Mouse (Mus musculus): ENCODE measurements around the gene Sox15.
"Not testable (repeated sequence)": the region's sequence is repeated elsewhere in the genome, so short reads cannot be mapped to it uniquely, and the experiment has no call there.

Sox15 gene

GRCm38 (mm10) chr11:69655264-69656064, at the start of gene Sox15:
Sox15 (plus strand) TSS chr11:69655314.
- DNase-seq (ENCODE audit: low read depth), result peak; percentile 56

GRCm38 (mm10) chr11:69605726-69606490, 49.2 kb upstream of the Sox15 start, which contains the start of gene Atp1b2:
Atp1b2 (minus strand) TSS chr11:69605942.
- DNase-seq (ENCODE audit: low read depth), result peak; percentile 78

- peak; percentile 23 for DNase-seq (ENCODE audit: low read depth)
Observed at GRCm38 (mm10) chr11:69606491-69606795, 48.7 kb upstream of the Sox15 start.

GRCm38 (mm10) chr11:69606832-69607231, 48.3 kb upstream of the Sox15 start:
- DNase-seq (ENCODE audit: low read depth), result no peak

GRCm38 (mm10) chr11:69608525-69608924, 46.6 kb upstream of the Sox15 start:
- DNase-seq (ENCODE audit: low read depth), result no peak

- no peak for DNase-seq (ENCODE audit: low read depth)
Observed at GRCm38 (mm10) chr11:69609416-69609815, 45.7 kb upstream of the Sox15 start.

- DNase-seq (ENCODE audit: low read depth), result no peak
Observed at GRCm38 (mm10) chr11:69610899-69611298, 44.2 kb upstream of the Sox15 start.

GRCm38 (mm10) chr11:69613553-69614256, 41.4 kb upstream of the Sox15 start:
- DNase-seq (ENCODE audit: low read depth), result peak; percentile 51

- not testable (repeated sequence) for DNase-seq (ENCODE audit: low read depth)
Observed at GRCm38 (mm10) chr11:69614257-69614588, 40.9 kb upstream of the Sox15 start.

- DNase-seq (ENCODE audit: low read depth), result no peak
Observed at GRCm38 (mm10) chr11:69616781-69617180, 38.3 kb upstream of the Sox15 start.

- no peak for DNase-seq (ENCODE audit: low read depth)
Observed at GRCm38 (mm10) chr11:69617805-69618204, 37.3 kb upstream of the Sox15 start, which contains the start of gene Shbg. Shbg (minus strand) TSS chr11:69617905.

GRCm38 (mm10) chr11:69620394-69621081, 34.6 kb upstream of the Sox15 start:
- DNase-seq (ENCODE audit: low read depth), result no peak

GRCm38 (mm10) chr11:69621571-69622268, 33.4 kb upstream of the Sox15 start, which contains the start of gene Sat2:
Sat2 (plus strand) TSS chr11:69622024.
- DNase-seq (ENCODE audit: low read depth), result no peak

- no peak for DNase-seq (ENCODE audit: low read depth)
Observed at GRCm38 (mm10) chr11:69622406-69622805, 32.7 kb upstream of the Sox15 start.

GRCm38 (mm10) chr11:69623006-69623405, 32.1 kb upstream of the Sox15 start:
- no peak for DNase-seq (ENCODE audit: low read depth)

GRCm38 (mm10) chr11:69624339-69624738, 30.8 kb upstream of the Sox15 start:
- not testable (repeated sequence) for DNase-seq (ENCODE audit: low read depth)

- peak; percentile 89 for DNase-seq (ENCODE audit: low read depth)
Observed at GRCm38 (mm10) chr11:69628286-69628685, 26.8 kb upstream of the Sox15 start.

- DNase-seq (ENCODE audit: low read depth), result peak; percentile 78
Observed at GRCm38 (mm10) chr11:69629802-69630201, 25.3 kb upstream of the Sox15 start.

- DNase-seq (ENCODE audit: low read depth), result peak; percentile 100
Observed at GRCm38 (mm10) chr11:69632284-69633089, 22.6 kb upstream of the Sox15 start, which contains the start of gene Fxr2. Fxr2 (plus strand) TSS chr11:69632990.

- no peak for DNase-seq (ENCODE audit: low read depth)
Observed at GRCm38 (mm10) chr11:69633128-69633866, 21.8 kb upstream of the Sox15 start.

All from naive thymus-derived CD4-positive, alpha-beta T cell, adult 2 months (primary cell).